Mouse (Mus musculus) activated CD4-positive, CD25-positive, alpha-beta regulatory T cell, adult 4 months (primary cell): ENCODE results near the gene Hprt. TPM values are rescaled to one million over a fixed set of nuclear protein-coding genes. Genes with fewer than 3 reads are reported as not detected.
A peak's percentile ranks its signal among the peaks of the same experiment; 100 is the strongest.

Source experiments
- ATAC-seq: one replicate; pipeline ENCODE4 v1.8.0; 2017
- polyA plus RNA-seq, 2 experiments: library from polyadenylated mRNA; unstranded; fragments of 100-300 nt; shearing (Covaris generic); gene quantifications; one replicate each; pipeline ENCODE4 v1.2.1; 2017

The Hprt gene
- polyA plus RNA-seq, 2 experiments from 2014 or later, result 304 to 326 TPM

DNA sequence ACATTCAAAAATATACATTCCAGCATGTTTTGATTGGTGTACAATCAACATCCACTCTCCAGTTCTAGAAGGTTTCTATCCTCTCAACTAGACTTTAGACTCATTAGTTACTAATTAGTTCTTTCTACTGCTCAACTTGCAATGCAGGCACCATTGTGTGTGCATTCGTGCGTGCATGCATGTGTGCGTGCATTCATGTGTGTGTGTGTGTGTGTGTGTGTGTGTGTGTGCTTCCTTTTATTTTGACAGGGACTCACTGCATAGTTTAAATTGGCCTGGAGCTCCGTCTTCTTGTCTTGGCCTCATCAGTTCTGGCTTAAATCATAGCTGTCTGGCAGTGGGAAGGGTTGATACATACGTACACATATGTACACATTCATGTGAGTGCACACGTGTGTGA lies 53.1 kb downstream of the Hprt start:
- ATAC-seq, result no peak

DNA sequence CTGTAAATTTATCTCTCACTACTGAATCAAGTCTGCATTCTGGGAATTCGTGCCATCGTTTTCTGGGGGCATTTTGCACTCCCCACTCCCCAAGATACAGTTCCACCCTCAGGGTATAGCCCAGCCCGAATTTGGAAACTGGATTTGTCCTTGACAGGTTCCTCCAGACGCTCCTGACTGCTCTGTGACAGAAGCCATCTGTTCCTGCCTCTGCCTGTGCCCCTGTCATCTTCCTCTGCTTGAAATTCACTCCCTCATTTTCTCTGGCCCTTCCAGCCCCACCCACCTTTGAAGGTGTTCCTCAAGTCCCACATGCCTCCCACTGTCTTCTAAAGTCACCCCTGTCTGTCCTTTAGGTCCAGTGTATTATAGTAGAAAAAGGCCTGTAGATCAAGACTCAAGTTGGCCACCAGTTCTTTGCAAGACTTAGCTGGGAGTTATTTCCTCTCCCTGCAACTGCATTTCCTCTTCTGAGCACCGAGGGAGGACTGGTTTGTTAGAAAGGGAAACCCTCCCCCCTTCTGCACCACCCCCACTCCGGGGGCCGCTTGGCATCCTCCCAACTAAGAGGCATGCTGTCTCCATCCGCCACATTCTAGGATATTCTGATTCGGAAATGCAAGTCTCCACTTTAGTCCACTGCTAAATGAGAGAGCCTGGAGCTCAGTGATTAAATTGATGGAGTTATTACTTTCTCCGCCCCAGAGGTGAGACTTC lies 57.4 kb downstream of the Hprt start:
- no peak for ATAC-seq

DNA sequence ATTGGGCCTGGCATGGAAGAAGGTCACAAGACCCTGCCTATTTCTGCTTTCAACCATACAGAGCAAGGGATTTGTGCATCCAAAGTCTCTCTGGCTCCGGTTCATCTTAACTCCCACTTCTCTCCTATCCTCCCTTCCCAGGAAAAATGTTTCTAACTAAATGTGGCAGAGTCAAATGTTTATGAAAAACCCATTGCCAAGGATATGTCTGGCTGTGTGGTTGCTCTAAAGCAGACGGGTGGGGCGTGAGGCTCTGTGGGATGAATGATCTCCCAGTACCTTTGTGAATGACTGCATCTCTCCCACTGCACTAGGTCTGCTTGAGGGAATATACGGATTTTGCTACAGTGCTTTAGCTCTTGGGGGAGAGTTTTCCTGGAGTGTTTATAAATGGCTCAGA lies 58.1 kb downstream of the Hprt start:
- ATAC-seq, result no peak

DNA sequence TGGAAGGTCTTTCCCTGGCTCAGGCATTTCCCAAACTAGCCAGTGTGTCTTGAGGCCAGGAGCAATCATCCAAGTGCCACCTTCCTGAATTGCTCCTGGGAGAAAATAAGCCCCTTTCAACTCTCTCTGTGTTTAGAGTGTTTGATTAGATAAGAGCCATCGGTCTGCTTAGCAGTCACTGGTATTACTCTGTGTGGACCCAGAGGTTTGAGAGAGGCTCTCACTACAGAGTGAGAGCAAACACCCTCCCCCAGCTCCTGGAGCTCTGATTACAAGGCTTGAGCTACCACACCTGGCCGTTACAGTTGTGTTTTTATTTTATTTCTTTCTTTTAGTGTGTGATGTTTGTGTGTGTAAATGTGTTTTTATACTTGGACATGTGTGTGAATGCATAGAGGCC lies 59.0 kb downstream of the Hprt start:
- ATAC-seq, result no peak

DNA sequence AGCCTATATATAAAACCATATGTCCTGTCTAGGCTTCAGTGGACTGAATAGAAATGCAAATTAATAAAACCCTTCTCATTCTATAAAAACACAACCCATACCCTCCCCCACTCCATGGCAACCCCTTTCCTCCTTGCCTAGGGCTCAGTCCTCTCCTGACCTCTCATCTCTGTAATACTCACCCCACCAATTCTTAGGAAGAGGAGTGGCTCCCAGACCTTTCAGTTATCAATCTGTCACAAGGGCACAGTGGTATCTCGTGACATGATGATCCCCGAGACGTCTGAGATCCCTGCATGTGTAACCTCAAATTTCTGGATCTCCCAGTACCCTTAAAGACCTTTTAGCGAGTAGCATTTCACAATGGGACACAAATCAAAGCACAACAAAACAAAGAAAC lies 61.3 kb downstream of the Hprt start:
- ATAC-seq, result no peak

DNA sequence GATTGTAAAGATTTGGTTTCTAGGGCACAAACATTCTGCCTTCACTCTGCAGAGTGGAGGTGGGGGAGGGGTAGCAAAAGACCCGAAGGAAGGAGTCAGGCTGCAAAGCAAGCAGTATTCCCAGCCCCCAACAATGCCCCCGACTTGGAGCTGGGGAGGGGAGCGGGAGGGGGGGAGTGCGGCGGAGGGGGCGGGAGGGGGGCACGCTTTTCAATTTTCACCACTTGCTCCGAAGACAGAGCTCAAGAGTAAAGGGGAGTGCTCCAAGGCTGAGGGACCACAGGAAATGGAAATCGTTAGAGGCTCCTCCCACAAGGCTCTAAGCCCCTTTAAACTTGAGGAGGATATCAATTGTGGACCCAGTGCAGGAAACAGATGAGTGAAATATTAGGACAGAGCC lies 62.4 kb downstream of the Hprt start:
- ATAC-seq, result no peak

DNA sequence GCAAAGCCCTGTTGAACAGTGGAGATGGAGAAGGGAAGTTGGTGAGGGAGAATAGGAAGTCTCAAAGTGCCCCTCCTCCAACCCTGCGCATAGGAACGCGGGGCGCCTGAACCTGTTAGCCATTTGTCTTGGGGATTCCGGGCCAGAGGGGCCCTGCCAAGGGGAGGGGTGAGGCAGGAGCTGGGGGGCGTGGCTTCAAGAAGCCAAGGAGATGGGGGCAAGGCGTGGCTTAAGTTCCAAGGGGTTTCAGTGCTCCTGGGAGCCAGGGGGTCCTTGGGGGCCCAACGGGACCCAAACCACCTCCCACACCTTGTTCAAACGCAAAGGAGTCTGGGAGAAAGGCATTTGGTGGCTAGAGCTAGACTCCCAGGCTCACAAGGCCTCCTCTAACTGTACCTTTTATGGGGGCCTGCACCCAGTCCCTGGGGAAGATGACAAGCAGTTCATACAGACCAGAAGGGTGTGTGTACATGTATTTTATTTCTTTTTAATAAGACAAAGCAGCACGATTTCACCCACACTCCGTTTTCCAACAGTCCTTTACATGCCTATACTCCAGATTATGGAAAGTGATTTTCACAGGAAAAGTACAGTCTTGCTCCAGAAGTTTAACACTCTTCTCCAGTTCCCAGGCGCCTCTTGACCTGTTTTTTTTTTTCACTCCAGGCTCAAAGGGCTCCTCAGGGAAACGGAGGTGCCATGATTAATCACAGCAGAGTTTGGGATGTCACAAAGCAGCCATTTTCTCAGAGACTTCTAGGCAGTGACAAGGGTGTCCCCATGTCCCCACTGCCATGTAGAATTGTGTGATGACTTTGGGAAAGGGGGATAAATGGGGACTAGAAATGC lies 64.9 kb downstream of the Hprt start:
- ATAC-seq, result no peak

DNA sequence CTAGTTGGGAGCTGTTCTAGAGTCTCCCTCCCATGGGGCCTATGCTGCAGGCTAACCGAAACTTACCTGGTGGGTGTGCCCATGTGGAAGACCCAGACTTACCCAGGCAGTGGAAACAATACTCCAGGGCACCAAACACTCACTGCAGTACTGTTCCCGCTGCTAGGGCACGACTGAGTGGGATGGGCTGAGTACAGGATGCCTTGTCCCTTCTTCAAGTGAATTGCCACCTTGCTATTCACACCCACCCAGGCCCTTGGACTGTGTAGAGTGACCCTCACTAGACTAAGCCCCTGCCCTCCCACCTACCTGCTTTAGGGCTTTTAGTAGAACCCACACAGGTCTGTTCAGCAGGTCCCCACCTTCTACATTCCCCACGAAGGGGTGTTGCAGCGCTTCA lies 65.9 kb downstream of the Hprt start:
- no peak for ATAC-seq

DNA sequence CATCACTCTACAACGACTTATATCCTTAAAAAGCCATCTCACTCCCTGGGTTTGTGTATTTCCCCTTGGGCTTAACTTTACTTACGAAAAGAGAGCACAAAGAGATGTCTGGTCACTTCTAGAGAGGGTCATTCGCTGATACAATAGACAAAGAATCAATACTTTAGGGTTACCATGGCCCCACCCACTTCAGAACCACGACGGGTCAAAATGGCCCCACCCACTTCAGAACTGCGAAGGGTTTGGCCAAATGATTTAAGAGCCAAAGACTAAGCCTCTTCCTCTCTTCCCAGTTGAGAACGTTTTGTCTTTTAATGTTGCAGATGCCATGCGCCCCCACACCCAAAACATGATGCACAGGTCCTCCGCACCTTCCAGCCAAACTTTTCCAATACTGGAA lies 67.8 kb downstream of the Hprt start:
- no peak for ATAC-seq

DNA sequence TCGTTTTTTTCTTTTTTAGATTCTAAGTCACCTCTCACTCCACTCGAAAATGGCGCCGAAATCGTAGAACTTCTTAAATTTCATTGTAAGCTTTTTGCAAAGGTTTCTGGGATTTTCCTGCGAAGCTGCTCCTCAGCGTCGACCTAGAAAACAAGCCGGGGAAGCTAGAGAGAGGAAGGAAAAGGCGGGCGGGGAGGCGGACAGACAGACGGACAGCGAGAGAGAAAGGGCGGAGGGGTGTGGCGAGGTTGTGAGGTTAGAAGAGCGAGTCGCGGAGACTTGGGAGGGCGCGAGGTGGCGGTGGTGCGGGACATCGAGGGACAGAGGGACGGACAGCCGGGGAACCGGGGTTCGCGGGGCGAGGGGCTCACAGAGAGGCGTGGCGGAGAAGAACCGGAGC lies 68.7 kb downstream of the Hprt start:
- peak; percentile 13 for ATAC-seq

DNA sequence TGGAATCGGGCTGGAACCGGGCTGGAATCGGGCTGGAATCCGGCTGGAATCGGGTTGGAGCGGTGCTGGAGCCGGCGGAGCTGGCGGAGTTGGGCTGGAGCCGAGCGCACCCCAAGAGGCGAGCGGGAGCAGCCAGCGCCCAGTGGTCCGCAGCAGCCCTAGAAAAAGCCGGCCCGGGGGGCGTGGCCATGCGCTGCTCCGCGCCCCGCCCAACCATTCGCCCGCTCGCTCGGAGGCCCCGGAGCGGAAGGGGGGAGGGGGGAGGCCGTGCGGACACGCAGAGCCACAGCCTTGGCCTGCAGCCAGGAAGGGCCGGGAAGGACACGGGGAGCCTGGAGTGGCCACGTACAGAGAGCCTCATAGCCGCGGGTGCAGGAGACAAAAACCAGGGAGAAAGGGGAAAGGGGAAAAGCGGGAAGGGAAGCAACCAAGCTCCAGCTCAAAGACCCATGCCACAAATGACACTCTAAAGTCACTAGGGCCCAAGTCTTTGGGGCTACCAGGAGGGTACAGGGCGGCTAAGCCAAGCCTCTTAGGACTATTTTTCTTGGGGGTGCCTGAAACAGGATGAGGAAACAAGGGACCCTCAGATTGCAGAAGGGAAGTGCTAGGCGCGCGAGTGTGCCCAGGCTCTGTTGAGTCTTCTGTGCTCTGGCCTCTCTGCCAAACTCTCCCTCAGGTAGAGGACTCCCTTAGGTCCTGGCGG lies 69.3 kb downstream of the Hprt start:
- peak; percentile 76 for ATAC-seq

DNA sequence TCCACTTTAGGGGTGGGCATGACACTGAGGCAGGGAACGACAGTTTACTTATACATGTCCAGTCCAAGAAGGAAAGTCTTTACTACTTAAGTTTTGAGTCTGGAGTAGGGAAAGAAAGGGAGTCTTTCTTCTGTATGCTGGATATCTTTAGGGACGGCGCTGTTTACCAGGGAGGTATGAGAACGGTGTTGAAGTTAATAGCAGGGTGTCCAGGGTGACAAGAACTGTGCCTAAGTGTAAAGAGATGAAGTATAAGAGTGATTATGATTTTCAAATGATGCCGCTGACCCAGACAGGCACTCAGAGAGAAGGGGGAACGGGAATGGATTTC lies 69.8 kb downstream of the Hprt start:
- ATAC-seq, result no peak

DNA sequence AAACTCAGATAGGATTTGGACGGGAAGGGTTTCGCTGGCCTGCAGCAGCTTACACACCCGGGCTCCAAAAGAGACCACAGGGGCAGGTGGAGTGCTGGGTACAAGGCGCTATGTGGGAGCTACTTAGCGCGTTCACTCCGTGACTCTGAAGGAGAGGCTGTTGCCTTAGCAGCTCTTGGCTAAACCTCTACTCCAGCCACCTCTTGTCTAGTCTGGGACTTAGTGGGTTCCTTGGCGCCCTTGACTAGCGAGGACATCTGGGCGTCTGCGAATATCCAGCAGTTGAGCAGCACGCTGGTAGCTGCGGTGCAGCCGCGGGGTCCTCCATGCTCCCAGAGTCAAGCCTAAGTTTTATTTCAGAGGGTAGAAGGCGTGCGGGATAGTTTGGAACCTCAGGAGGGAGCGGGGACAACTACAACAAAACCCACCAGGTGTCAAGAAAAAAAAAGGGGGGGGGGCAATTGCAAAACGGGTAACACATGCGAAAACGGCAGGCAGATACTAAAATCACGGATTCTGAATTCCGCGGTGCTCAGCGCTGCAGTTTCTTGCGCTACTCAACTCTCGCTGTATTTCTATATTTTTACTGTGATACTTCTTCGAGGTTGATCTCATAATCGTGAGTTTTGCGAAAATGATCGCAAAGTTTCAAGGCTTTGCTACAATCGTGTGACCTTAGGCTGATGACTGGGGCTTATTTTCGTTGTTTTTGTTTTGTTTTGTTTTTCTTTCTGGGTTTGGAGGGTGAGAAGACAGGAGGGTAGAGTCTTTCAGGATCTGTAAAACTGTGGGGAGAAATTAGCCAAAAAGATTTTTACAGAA lies 70.7 kb downstream of the Hprt start:
- no peak for ATAC-seq

DNA sequence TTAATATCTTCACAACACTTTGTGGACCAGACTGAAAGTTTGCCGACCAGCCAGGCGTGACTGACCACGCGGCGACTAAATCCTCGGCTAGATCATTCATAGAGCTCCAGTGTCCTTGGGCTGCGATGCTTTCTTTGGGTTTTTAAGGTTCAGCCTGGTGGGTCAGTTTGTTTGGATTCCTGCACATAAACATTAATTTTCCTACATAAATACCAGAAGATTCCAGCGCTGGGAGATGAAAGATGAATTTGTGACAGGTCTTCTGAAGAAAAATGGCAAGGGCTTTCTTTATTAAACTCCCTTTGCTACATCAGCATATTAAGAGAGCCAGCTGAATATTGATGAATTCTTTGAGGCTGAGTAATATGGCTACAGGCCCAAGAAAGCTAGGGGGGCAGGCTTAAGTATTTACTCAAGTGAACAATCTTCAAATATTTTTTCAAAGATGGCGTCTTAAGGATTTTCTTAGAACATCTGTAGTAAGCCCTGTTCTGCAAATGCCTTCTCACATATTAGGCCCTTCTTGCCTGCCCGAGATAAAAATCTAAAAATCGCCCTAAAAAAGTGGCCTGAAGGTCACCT lies 71.6 kb downstream of the Hprt start:
- ATAC-seq, result no peak

DNA sequence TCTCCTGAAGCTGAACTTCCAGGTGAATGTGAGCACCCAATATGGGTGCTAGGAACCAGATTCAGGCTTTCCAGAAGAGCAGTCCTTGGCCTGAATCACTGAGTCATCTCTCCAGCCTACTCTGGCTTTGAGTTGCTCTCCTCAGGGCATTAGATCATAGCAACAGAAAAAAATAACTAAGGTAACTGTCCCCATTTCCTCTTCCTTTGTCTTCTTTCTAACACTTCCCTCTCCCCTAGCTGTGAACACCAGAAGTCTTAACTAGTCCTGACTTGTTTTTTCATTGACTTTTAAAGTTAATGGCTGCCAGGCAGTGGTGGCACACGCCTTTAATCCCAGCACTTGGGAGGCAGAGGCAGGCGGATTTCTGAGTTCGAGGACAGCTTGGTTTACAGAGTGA lies 76.5 kb downstream of the Hprt start:
- no peak for ATAC-seq

Other genes starting within 250 kb of the Hprt start
- not detected for gene Ccdc160, start 196.9 kb upstream of the Hprt start, polyA plus RNA-seq
- 10 to 100 TPM; 45.6 to 47.7 TPM for gene Phf6, start 75.9 kb upstream of the Hprt start, polyA plus RNA-seq